Mouse (Mus musculus): ENCODE measurements around the gene Vmn2r25.
"Not testable (repeated sequence)": the region's sequence is repeated elsewhere in the genome, so short reads cannot be mapped to it uniquely, and the experiment has no call there.

The Vmn2r25 gene

DNA sequence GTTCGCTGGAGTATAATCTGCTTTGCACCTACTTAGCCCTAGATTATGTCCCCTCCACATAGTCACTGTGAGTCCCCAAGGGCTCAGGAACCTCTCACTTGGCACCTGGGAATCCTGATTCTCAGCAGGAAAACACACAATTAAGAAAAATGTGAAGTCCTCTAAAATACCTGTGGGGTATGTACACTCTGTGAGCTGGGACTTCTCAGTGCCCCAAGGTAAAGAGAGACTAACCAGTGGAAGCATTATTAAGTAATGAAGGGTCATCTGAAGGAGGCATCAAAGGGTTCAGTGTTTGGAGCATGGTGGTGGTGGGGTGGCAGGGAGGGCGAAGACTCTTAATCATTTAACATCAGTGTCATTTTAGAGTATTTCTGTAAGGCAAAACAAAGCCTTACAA is at the start of gene Vmn2r25:
Gene Vmn2r25 (minus strand): TSS at position 101 of the 400 bp plus-strand sequence.
- DNase-seq (ENCODE audit: low spot score), result not testable (repeated sequence)

DNA sequence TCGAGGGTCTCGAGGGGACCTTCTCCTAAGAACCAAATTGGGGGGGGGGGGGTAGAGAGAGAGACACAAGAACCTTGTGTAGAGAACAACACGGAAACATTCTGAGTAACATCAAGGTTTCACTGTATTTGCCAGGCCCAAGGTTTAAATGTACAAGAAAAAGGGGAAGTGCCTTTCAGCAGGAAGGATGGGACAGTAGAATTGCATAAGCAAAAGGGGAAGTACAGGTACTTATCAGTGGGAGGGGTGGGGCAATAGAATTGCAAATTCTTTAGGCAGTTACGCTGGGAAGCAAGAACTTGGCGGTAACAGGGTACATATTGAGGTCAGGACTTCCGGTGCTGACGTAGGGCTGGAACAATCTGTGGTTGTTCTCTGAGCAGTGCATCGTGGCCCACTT is 33.3 kb downstream of the Vmn2r25 start:
- no peak for DNase-seq (ENCODE audit: low spot score)

- not testable (repeated sequence) for DNase-seq (ENCODE audit: low spot score)
Measured at GRCm38 (mm10) chr6:123810291-123810690, 43.0 kb downstream of the Vmn2r25 start.

- no peak for DNase-seq (ENCODE audit: low spot score)
Measured at GRCm38 (mm10) chr6:123793746-123794145, 59.5 kb downstream of the Vmn2r25 start.

GRCm38 (mm10) chr6:123784857-123785256 is 68.4 kb downstream of the Vmn2r25 start:
- DNase-seq (ENCODE audit: low spot score), result no peak

DNA sequence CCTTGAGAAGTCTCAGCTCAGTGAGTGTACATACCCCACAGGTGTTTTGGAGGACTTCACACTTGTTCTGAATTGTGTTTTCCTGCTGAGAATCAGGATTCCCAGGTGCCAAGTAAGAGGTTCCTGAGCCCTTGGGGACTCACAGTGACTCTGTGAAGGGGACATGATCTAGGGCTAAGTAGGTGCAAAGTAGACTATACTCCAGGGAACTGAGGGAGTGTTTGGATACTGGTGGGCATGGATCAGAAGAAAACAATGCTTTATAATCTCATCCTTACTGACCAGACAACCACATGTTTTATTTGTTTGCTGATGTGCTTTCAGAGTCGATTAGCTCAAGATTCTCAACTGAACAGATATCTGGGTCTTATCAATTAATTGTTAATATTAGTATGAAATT is 74.7 kb downstream of the Vmn2r25 start, which contains the start of gene Vmn2r24:
Gene Vmn2r24 (plus strand): TSS at position 301 of the 400 bp plus-strand sequence.
- DNase-seq (ENCODE audit: low spot score), result no peak
